Mouse (Mus musculus): ENCODE data around the gene Olfr1167.
"Not testable (repeated sequence)": the region's sequence is repeated elsewhere in the genome, so short reads cannot be mapped to it uniquely, and the experiment has no call there.

The Olfr1167 gene

GRCm38 (mm10) chr2:88155093-88155492 lies at the start of gene Olfr1167:
TSS of gene Olfr1167 (minus strand) at chr2:88155193.
- not testable (repeated sequence) for DNase-seq

GRCm38 (mm10) chr2:88181580-88181979 lies 26.6 kb upstream of the Olfr1167 start, which contains the start of gene Olfr1168:
TSS of gene Olfr1168 (plus strand) at chr2:88181880.
- no peak for DNase-seq

GRCm38 (mm10) chr2:88128172-88128571 lies 26.8 kb downstream of the Olfr1167 start, which contains the start of gene Olfr1166:
TSS of gene Olfr1166 (minus strand) at chr2:88128272.
- DNase-seq = no peak
